Mouse (Mus musculus) left cerebral cortex, postnatal 25 days (tissue): Measurements from ENCODE around the gene Myf6. TPM values are rescaled to one million over a fixed set of nuclear protein-coding genes. Genes with fewer than 3 reads are reported as not detected.

Source experiments
- DNase-seq, 2 experiments: peaks; one replicate each; pipeline ENCODE4 v3.0.0; 2022; ENCODE audit warnings: low spot score in 2 of 2, mixed read lengths in 1 of 2
- intact Hi-C: fragments of 180-260 bp; cut with DNase I; formaldehyde crosslinking; loops from one replicate; pipeline ENCODE4 v1.15.1; 2025
- microRNA-seq, 2 experiments: library from miRNA; unstranded; fragments of <30 nt; microRNA quantifications; one replicate each; pipeline ENCODE4 v1.2.0; 2022
- total RNA-seq, 2 experiments: library from RNA; stranded (reverse); gene quantifications; 2 replicates each; pipeline ENCODE4 v1.2.3; 2021

The Myf6 gene
- total RNA-seq, 2 experiments from 2014 or later = not detected

- intact Hi-C loops = loop anchor here (10.0 kb wide), 1 partner anchor 475 kb away; no protein-coding TSS in a partner anchor
- no peak for DNase-seq
Observed at GRCm38 (mm10) chr10:107449496-107450330, 44.8 kb downstream of the Myf6 start.

Small RNAs within 50 kb of the gene (microRNA-seq; reads per million reads assigned to microRNA genes)
- gene Gm44403 = 0 reads per million in 2 experiments

Other genes with a start within 250 kb of the Myf6 start
- 10 to 100 TPM; 67.7 to 72.7 TPM for gene Lin7a, start 223.1 kb downstream of the Myf6 start, total RNA-seq
- gene Myf5, start 8.6 kb downstream of the Myf6 start, total RNA-seq = not detected
- gene Ptprq, start 225.3 kb upstream of the Myf6 start, total RNA-seq = under 1 TPM in 1 of 2 experiments, not detected in 1; 0.14 TPM